In genomic region chr1:133941158-133941860, GRCm38 (mm10) we compare ENCODE assay signal across 17 mouse cellular contexts. TPM values are rescaled to one million over a fixed set of nuclear protein-coding genes. Genes with fewer than 3 reads are reported as not detected.
DNase-seq lines count a peak whose midpoint lies in the region; ATAC-seq and TF ChIP-seq lines count a peak whose summit lies in the region.
"Had no signal": no experiment of that assay in that cellular context is flagged by ENCODE, and none has a peak within 500 bp of the region (broad histone marks: within the 10 kb centered on the region; RNA-seq: fewer than 3 reads in every experiment).

No protein-coding gene starts in this region.

- no peak overlapping the region for H3K27ac ChIP-seq in intestine, embryonic 15.5 days
- H3K27ac ChIP-seq in intestine, postnatal 0 days (ENCODE audit: low read depth, low read length), result no peak overlapping the region
- peak overlapping the region; percentile 39 for H3K27ac ChIP-seq in embryonic facial prominence, embryonic 14.5 days (replicated peaks; ENCODE audit: low read depth, low read length)
- H3K27ac ChIP-seq: heart, embryonic 15.5 days; hindbrain, embryonic 13.5 days; left cerebral cortex, adult 2 months; liver, embryonic 14.5 days had no signal

- no peaks in the 10 kb centered on the region for H3K36me3 ChIP-seq in intestine, embryonic 15.5 days
- H3K36me3 ChIP-seq in intestine, postnatal 0 days (ENCODE audit: control insufficient read depth, insufficient read depth), result no peaks in the 10 kb centered on the region
- no peaks in the 10 kb centered on the region for H3K36me3 ChIP-seq in embryonic facial prominence, embryonic 14.5 days (ENCODE audit: control insufficient read depth, insufficient read depth, low read length)
- H3K36me3 ChIP-seq: heart, embryonic 15.5 days; hindbrain, embryonic 13.5 days had no signal

- no peaks in the 10 kb centered on the region for H3K27me3 ChIP-seq in intestine, embryonic 15.5 days (replicated peaks)
- H3K27me3 ChIP-seq in intestine, postnatal 0 days (replicated peaks; ENCODE audit: control insufficient read depth, insufficient read depth, low read length), result no peaks in the 10 kb centered on the region
- no peaks in the 10 kb centered on the region for H3K27me3 ChIP-seq in embryonic facial prominence, embryonic 14.5 days (replicated peaks; ENCODE audit: control insufficient read depth, insufficient read depth, low read length)
- H3K27me3 ChIP-seq: heart, embryonic 15.5 days; hindbrain, embryonic 13.5 days had no signal

- 45% methylated on average over 11 of the region's 11 CpGs for whole genome bisulfite sequencing in intestine, embryonic 15.5 days
- WGBS in intestine, postnatal 0 days, result 65% methylated on average over 11 of the region's 11 CpGs
- WGBS in embryonic facial prominence, embryonic 14.5 days, result 56% methylated on average over 9 of the region's 11 CpGs

- no peaks in the 10 kb centered on the region for H3K9me3 ChIP-seq in intestine, embryonic 15.5 days
- H3K9me3 ChIP-seq in intestine, postnatal 0 days (ENCODE audit: control insufficient read depth), result no peaks in the 10 kb centered on the region
- H3K9me3 ChIP-seq in embryonic facial prominence, embryonic 14.5 days (ENCODE audit: control insufficient read depth, low read length), result peaks cover 13% of the 10 kb centered on the region; the same call in 1 of the 2 replicates
- H3K9me3 ChIP-seq: heart, embryonic 15.5 days; hindbrain, embryonic 13.5 days had no signal

- DNase-seq in Muller cell, postnatal 12 days (ENCODE audit: inconsistent ontology term), result peak; percentile 62
- peak; percentile 72 for DNase-seq in embryonic facial prominence, embryonic 14.5 days (ENCODE audit: low spot score)
- peak; percentile 50 for DNase-seq in mesoderm, embryonic 11.5 days (ENCODE audit: low read depth, low spot score)
- DNase-seq in layer of hippocampus, adult 18-20 months (ENCODE audit: low spot score in 2 of 2), result no peak
- no peak for DNase-seq in thymus, postnatal 25 days
- DNase-seq in thymus, postnatal 14 days, result no peak
- DNase-seq: cerebellum, adult 9-11 months; gastrocnemius, postnatal 36 days; kidney, adult 2 months; thymus, adult 2 months had no signal

- peak; percentile 20; the same call in 1 of the 2 replicates for ATAC-seq in intestine, embryonic 15.5 days
- no peak for ATAC-seq in intestine, postnatal 0 days
- peak; percentile 70 for ATAC-seq in embryonic facial prominence, embryonic 14.5 days (ENCODE audit: low read depth)

- peaks cover 11% of the 10 kb centered on the region; the same call in 1 of the 2 replicates for H3K4me1 ChIP-seq in intestine, embryonic 15.5 days (replicated peaks)
- no peaks in the 10 kb centered on the region for H3K4me1 ChIP-seq in intestine, postnatal 0 days (replicated peaks; ENCODE audit: control insufficient read depth, insufficient read depth, low read length)
- H3K4me1 ChIP-seq in embryonic facial prominence, embryonic 14.5 days (ENCODE audit: control insufficient read depth, insufficient read depth, low read length), result peaks cover 14% of the 10 kb centered on the region
- H3K4me1 ChIP-seq: heart, embryonic 15.5 days; hindbrain, embryonic 13.5 days had no signal

- H3K4me2 ChIP-seq in intestine, embryonic 15.5 days (replicated peaks), result no peak overlapping the region
- H3K4me2 ChIP-seq in intestine, postnatal 0 days (replicated peaks; ENCODE audit: low read depth), result no peak overlapping the region
- no peak overlapping the region for H3K4me2 ChIP-seq in embryonic facial prominence, embryonic 14.5 days (ENCODE audit: low read depth, low read length)
- H3K4me2 ChIP-seq: heart, embryonic 15.5 days; hindbrain, embryonic 13.5 days had no signal

- no peak overlapping the region for H3K4me3 ChIP-seq in intestine, embryonic 15.5 days (replicated peaks)
- H3K4me3 ChIP-seq in intestine, postnatal 0 days (ENCODE audit: low read depth, low read length), result no peak overlapping the region
- no peak overlapping the region for H3K4me3 ChIP-seq in embryonic facial prominence, embryonic 14.5 days (ENCODE audit: low read depth, low read length)
- H3K4me3 ChIP-seq: erythroblast, embryonic 14.5 days; heart, embryonic 15.5 days; hindbrain, embryonic 13.5 days; left cerebral cortex, adult 2 months had no signal

- H3K9ac ChIP-seq in intestine, embryonic 15.5 days, result no peak overlapping the region
- no peak overlapping the region for H3K9ac ChIP-seq in intestine, postnatal 0 days (ENCODE audit: low read depth, low read length)
- H3K9ac ChIP-seq in embryonic facial prominence, embryonic 14.5 days (ENCODE audit: low read depth, low read length), result no peak overlapping the region
- H3K9ac ChIP-seq: heart, embryonic 15.5 days; hindbrain, embryonic 13.5 days; liver, embryonic 14.5 days had no signal

- TF ChIP-seq CTCF in intestine, postnatal 0 days (IDR thresholded peaks at IDR 0.05; ENCODE audit: low read depth), result no peak

RNA-seq across cellular contexts. Expression of gene Prelp, which starts 20.1 kb away (rescaled TPM):
- 2.3 and 2.8 TPM in 2 replicates for polyA plus RNA-seq in intestine, embryonic 15.5 days (2015; fragmentation: Nextera tagmentation; extraction: Ambion mirVana)
- 3.3 and 4.1 TPM in 2 replicates for polyA plus RNA-seq in intestine, postnatal 0 days (2015; fragmentation: Nextera tagmentation; extraction: Ambion mirVana)
- 13.2 and 13.9 TPM in 2 replicates for polyA plus RNA-seq in embryonic facial prominence, embryonic 14.5 days (2014; fragmentation: Nextera tagmentation; extraction: Ambion mirVana)
- total RNA-seq in layer of hippocampus, adult 18-20 months (2021), result 10 to 100 TPM; 18.8 to 25.6 TPM
- polyA plus RNA-seq: erythroblast, embryonic 14.5 days had no signal

RNA-seq across cellular contexts. Expression of gene Optc, which starts 33.5 kb away (rescaled TPM):
- 1.2 TPM in 2 replicates for polyA plus RNA-seq in intestine, embryonic 15.5 days (2015; fragmentation: Nextera tagmentation; extraction: Ambion mirVana)
- 0.82 and 0.94 TPM in 2 replicates for polyA plus RNA-seq in intestine, postnatal 0 days (2015; fragmentation: Nextera tagmentation; extraction: Ambion mirVana)
- 0.82 and 1.3 TPM in 2 replicates for polyA plus RNA-seq in embryonic facial prominence, embryonic 14.5 days (2014; fragmentation: Nextera tagmentation; extraction: Ambion mirVana)
- total RNA-seq in layer of hippocampus, adult 18-20 months (2021), result under 1 TPM; 0.35 to 0.41 TPM
- total RNA-seq: gastrocnemius, postnatal 36 days had no signal
- polyA plus RNA-seq: erythroblast, embryonic 14.5 days had no signal

Comparison
In these comparisons a context has a peak if more than half of its experiments do, and no peak if none do; other contexts are left out.
1. DNase-seq: peak in Muller cell, postnatal 12 days (single experiment), embryonic facial prominence, embryonic 14.5 days (single experiment) and mesoderm, embryonic 11.5 days (single experiment); none in layer of hippocampus, adult 18-20 months (0 of 2), thymus, postnatal 25 days (single experiment) and thymus, postnatal 14 days (single experiment).